Mouse (Mus musculus) thymus, adult 2 months (tissue): ENCODE results near the gene Fbxo21.

Experiments used
- CTCF ChIP-seq: fragments of 200-500 bp; IDR thresholded peaks from 2 replicates; pipeline ENCODE4 v1.5.1; 2012; ENCODE audit warnings: mild to moderate bottlenecking, control low read depth, low read length, moderate library complexity, borderline replicate concordance; ENCODE audit not compliant: control insufficient read depth, poor library complexity, insufficient read depth; ENCODE audit errors: extremely low read depth
- POLR2A ChIP-seq: fragments of 200-500 bp; IDR thresholded peaks from 2 replicates; pipeline ENCODE4 v1.6.1; 2012; ENCODE audit warnings: mild to moderate bottlenecking, low read length, control low read depth, moderate library complexity; ENCODE audit not compliant: control insufficient read depth, poor library complexity, insufficient read depth; ENCODE audit errors: extremely low read depth

GRCm38 (mm10) chr5:118025880-118026279 is 49.4 kb downstream of the Fbxo21 start:
- TF ChIP-seq CTCF: no peak
- TF ChIP-seq POLR2A: no peak
